9 mouse cellular contexts compared by ENCODE assay signal in genomic region chr17:25285033-25285432, GRCm38 (mm10). TPM values are rescaled to one million over a fixed set of nuclear protein-coding genes. Genes with fewer than 3 reads are reported as not detected.
DNase-seq lines count a peak whose midpoint lies in the region; ATAC-seq and TF ChIP-seq lines count a peak whose summit lies in the region.
"Had no signal": no experiment of that assay in that cellular context is flagged by ENCODE, and none has a peak within 500 bp of the region (broad histone marks: within the 10 kb centered on the region; RNA-seq: fewer than 3 reads in every experiment).

No protein-coding gene starts in this region.

- H3K4me3 ChIP-seq in embryonic fibroblast, embryonic 13.5 days (ENCODE audit: insufficient read depth, low read length) = no peak overlapping the region
- no peak overlapping the region for H3K4me3 ChIP-seq in intestine, postnatal 0 days (ENCODE audit: low read depth, low read length)
- H3K4me3 ChIP-seq in liver, embryonic 13.5 days (replicated peaks) = no peak overlapping the region

- H3K36me3 ChIP-seq in intestine, postnatal 0 days (ENCODE audit: control insufficient read depth, insufficient read depth) = no peaks in the 10 kb centered on the region
- no peaks in the 10 kb centered on the region for H3K36me3 ChIP-seq in liver, embryonic 13.5 days

- DNase-seq in 3T3-L1 (ENCODE audit: low read depth, low spot score) = peak; percentile 90
- peak; percentile 90 for DNase-seq in brain, adult 2 months (ENCODE audit: low read depth, low spot score)
- DNase-seq in liver, embryonic 13.5 days = peak; percentile 63
- DNase-seq in retina, embryonic 14.5 days (ENCODE audit: low spot score) = peak; percentile 88
- DNase-seq in thymus, postnatal 36 days = peak; percentile 52 to 63

- no peak overlapping the region for H3K4me2 ChIP-seq in intestine, postnatal 0 days (replicated peaks; ENCODE audit: low read depth)
- no peak overlapping the region for H3K4me2 ChIP-seq in liver, embryonic 13.5 days

- WGBS in intestine, postnatal 0 days = 17% methylated on average over 3 of the region's 3 CpGs
- 29% methylated on average over 3 of the region's 3 CpGs for WGBS in liver, embryonic 13.5 days (ENCODE audit: insufficient replicate concordance)

- no peak overlapping the region for H3K27ac ChIP-seq in embryonic fibroblast, embryonic 13.5 days (ENCODE audit: insufficient read depth, low read length)
- H3K27ac ChIP-seq in intestine, postnatal 0 days (ENCODE audit: low read depth, low read length) = no peak overlapping the region
- H3K27ac ChIP-seq in liver, embryonic 13.5 days = no peak overlapping the region

- H3K27me3 ChIP-seq in intestine, postnatal 0 days (replicated peaks; ENCODE audit: control insufficient read depth, insufficient read depth, low read length) = no peaks in the 10 kb centered on the region
- no peaks in the 10 kb centered on the region for H3K27me3 ChIP-seq in liver, embryonic 13.5 days

- no peak for TF ChIP-seq POLR2A in embryonic fibroblast, embryonic 13.5 days (IDR thresholded peaks at IDR 0.05; ENCODE audit: low read depth, low read length)

- no peaks in the 10 kb centered on the region for H3K9me3 ChIP-seq in intestine, postnatal 0 days (ENCODE audit: control insufficient read depth)
- H3K9me3 ChIP-seq in liver, embryonic 13.5 days (replicated peaks) = no peaks in the 10 kb centered on the region

- H3K4me1 ChIP-seq in embryonic fibroblast, embryonic 13.5 days (ENCODE audit: control insufficient read depth, insufficient read depth, low read length) = no peaks in the 10 kb centered on the region
- no peaks in the 10 kb centered on the region for H3K4me1 ChIP-seq in intestine, postnatal 0 days (replicated peaks; ENCODE audit: control insufficient read depth, insufficient read depth, low read length)
- H3K4me1 ChIP-seq in liver, embryonic 13.5 days (replicated peaks) = peaks cover 11% of the 10 kb centered on the region

- H3K9ac ChIP-seq in intestine, postnatal 0 days (ENCODE audit: low read depth, low read length) = no peak overlapping the region
- no peak overlapping the region for H3K9ac ChIP-seq in liver, embryonic 13.5 days

- ATAC-seq in CD4-positive, CD25-positive, alpha-beta regulatory T cell, adult 4 months = peak; percentile 82
- ATAC-seq in intestine, postnatal 0 days = 0 out of 2 replicates have a peak, but pooled peaks have one; percentile 26
- ATAC-seq in liver, embryonic 13.5 days (ENCODE audit: low read depth) = peak; percentile 54; the same call in 1 of the 2 replicates

- TF ChIP-seq CTCF in embryonic fibroblast, embryonic 13.5 days (IDR thresholded peaks at IDR 0.05; ENCODE audit: borderline replicate concordance, insufficient read depth, low read length) = peak; percentile 80; the same call in 1 of the 2 replicates
- TF ChIP-seq CTCF in intestine, postnatal 0 days (IDR thresholded peaks at IDR 0.05; ENCODE audit: low read depth) = peak; percentile 98

RNA-seq across cellular contexts. Expression of gene Ube2i, which starts 10.6 kb away (rescaled TPM):
- polyA plus RNA-seq in CD4-positive, CD25-positive, alpha-beta regulatory T cell, adult 4 months (2017; shearing (Covaris generic)) = 100 to 1,000 TPM; 417 to 488 TPM
- 296 and 315 TPM in 2 replicates for polyA plus RNA-seq in embryonic fibroblast, embryonic 13.5 days (2011; ENCODE audit: insufficient read length, low read depth, missing spikeins)
- 253 and 257 TPM in 2 replicates for polyA plus RNA-seq in intestine, postnatal 0 days (2015; fragmentation: Nextera tagmentation; extraction: Ambion mirVana)
- polyA plus RNA-seq in liver, embryonic 13.5 days (2015; fragmentation: Nextera tagmentation; extraction: Ambion mirVana) = 333 and 391 TPM in 2 replicates

RNA-seq across cellular contexts. Expression of gene Prss34, which starts 13.2 kb away (rescaled TPM):
- not detected for polyA plus RNA-seq in CD4-positive, CD25-positive, alpha-beta regulatory T cell, adult 4 months (2017; shearing (Covaris generic))
- polyA plus RNA-seq in embryonic fibroblast, embryonic 13.5 days (2011; ENCODE audit: insufficient read length, low read depth, missing spikeins) = not detected in 2 replicates
- 0.18 and 0.29 TPM in 2 replicates for polyA plus RNA-seq in intestine, postnatal 0 days (2015; fragmentation: Nextera tagmentation; extraction: Ambion mirVana)
- polyA plus RNA-seq in liver, embryonic 13.5 days (2015; fragmentation: Nextera tagmentation; extraction: Ambion mirVana) = 0.82 and 1.2 TPM in 2 replicates

RNA-seq across cellular contexts. Expression of gene Prss28, which starts 23.4 kb away (rescaled TPM):
- polyA plus RNA-seq in CD4-positive, CD25-positive, alpha-beta regulatory T cell, adult 4 months (2017; shearing (Covaris generic)) = not detected
- polyA plus RNA-seq in embryonic fibroblast, embryonic 13.5 days (2011; ENCODE audit: insufficient read length, low read depth, missing spikeins) = not detected in 2 replicates
- polyA plus RNA-seq in intestine, postnatal 0 days (2015; fragmentation: Nextera tagmentation; extraction: Ambion mirVana) = not detected in 2 replicates
- polyA plus RNA-seq in liver, embryonic 13.5 days (2015; fragmentation: Nextera tagmentation; extraction: Ambion mirVana) = not detected in 2 replicates
- polyA plus RNA-seq: heart, embryonic 16.5 days had no signal

RNA-seq across cellular contexts. Expression of gene Baiap3, which starts 28.9 kb away (rescaled TPM):
- 10 to 100 TPM; 14.4 to 31.1 TPM for polyA plus RNA-seq in CD4-positive, CD25-positive, alpha-beta regulatory T cell, adult 4 months (2017; shearing (Covaris generic))
- not detected in 2 replicates for polyA plus RNA-seq in embryonic fibroblast, embryonic 13.5 days (2011; ENCODE audit: insufficient read length, low read depth, missing spikeins)
- polyA plus RNA-seq in intestine, postnatal 0 days (2015; fragmentation: Nextera tagmentation; extraction: Ambion mirVana) = 0.86 and 1.1 TPM in 2 replicates
- 0.12 and 0.25 TPM in 2 replicates for polyA plus RNA-seq in liver, embryonic 13.5 days (2015; fragmentation: Nextera tagmentation; extraction: Ambion mirVana)

RNA-seq across cellular contexts. Expression of gene Prss29, which starts 33.4 kb away (rescaled TPM):
- not detected for polyA plus RNA-seq in CD4-positive, CD25-positive, alpha-beta regulatory T cell, adult 4 months (2017; shearing (Covaris generic))
- polyA plus RNA-seq in embryonic fibroblast, embryonic 13.5 days (2011; ENCODE audit: insufficient read length, low read depth, missing spikeins) = not detected in 2 replicates
- not detected in 2 replicates for polyA plus RNA-seq in intestine, postnatal 0 days (2015; fragmentation: Nextera tagmentation; extraction: Ambion mirVana)
- polyA plus RNA-seq in liver, embryonic 13.5 days (2015; fragmentation: Nextera tagmentation; extraction: Ambion mirVana) = not detected in 2 replicates
- polyA plus RNA-seq: heart, embryonic 16.5 days had no signal

Comparison
In these comparisons a context has a peak if more than half of its experiments do, and no peak if none do; other contexts are left out.
1. ATAC-seq: peak in every context shown above with its lines; median percentile 82 in CD4-positive, CD25-positive, alpha-beta regulatory T cell, adult 4 months; 54 in liver, embryonic 13.5 days; 26 in intestine, postnatal 0 days.